Mouse (Mus musculus) MEL (cell line): ENCODE data around the gene Dgkz. TPM values are rescaled to one million over a fixed set of nuclear protein-coding genes. Genes with fewer than 3 reads are reported as not detected.

Experiments used
- DNase-seq: peaks from one replicate; pipeline ENCODE4 v3.0.0; 2011; ENCODE audit warnings: low read depth, low spot score
- H3K27ac ChIP-seq: 2 replicates; pipeline ENCODE4 v1.5.1; 2012; ENCODE audit warnings: low read depth, mild to moderate bottlenecking, control low read depth, low read length, moderate library complexity; ENCODE audit not compliant: control insufficient read depth
- H3K27me3 ChIP-seq, 2 experiments: fragments of 150-350 bp in 1 of 2; sonication (generic) in 1 of 2; 2 replicates each; pipeline ENCODE4 v1.6.1; 2012; ENCODE audit warnings: low read length in 2 of 2, mild to moderate bottlenecking in 2 of 2, improper control_type of control experiment in 1 of 2, moderate library complexity in 1 of 2; ENCODE audit not compliant: insufficient read depth in 2 of 2, control insufficient read depth in 1 of 2
- H3K36me3 ChIP-seq, 2 experiments: 2 replicates each; pipeline ENCODE4 v1.6.1; 2012 to 2014; ENCODE audit warnings: low read length in 2 of 2, improper control_type of control experiment in 1 of 2, inconsistent platforms in 1 of 2, mild to moderate bottlenecking in 1 of 2; ENCODE audit not compliant: insufficient read depth in 2 of 2, control insufficient read depth in 1 of 2
- H3K4me1 ChIP-seq, 2 experiments: fragments of 150-350 bp in 1 of 2; sonication (generic) in 1 of 2; 2 replicates each; pipeline ENCODE4 v1.6.1; 2012; ENCODE audit warnings: low read length in 2 of 2, improper control_type of control experiment in 1 of 2, mild to moderate bottlenecking in 1 of 2; ENCODE audit not compliant: insufficient read depth in 2 of 2, control insufficient read depth in 1 of 2
- H3K4me3 ChIP-seq, 2 experiments: fragments of 150-350 bp in 1 of 2; sonication (generic) in 1 of 2; 2 replicates each; pipeline ENCODE4 v1.5.1; 2012; ENCODE audit warnings: low read depth in 2 of 2, low read length in 2 of 2, mild to moderate bottlenecking in 2 of 2, moderate library complexity in 2 of 2, control low read depth in 1 of 2, improper control_type of control experiment in 1 of 2; ENCODE audit not compliant: control insufficient read depth in 1 of 2, insufficient read depth in 1 of 2
- H3K79me2 ChIP-seq: 2 replicates; pipeline ENCODE4 v1.6.1; 2012; ENCODE audit warnings: mild to moderate bottlenecking, low read length, moderate library complexity; ENCODE audit not compliant: control insufficient read depth, poor library complexity, insufficient read depth
- H3K9ac ChIP-seq: 2 replicates; pipeline ENCODE4 v1.6.1; 2012; ENCODE audit warnings: low read depth, mild to moderate bottlenecking, control low read depth, low read length, moderate library complexity; ENCODE audit not compliant: control insufficient read depth, poor library complexity, severe bottlenecking
- H3K9me3 ChIP-seq: fragments of 150-350 bp; sonication (generic); replicated peaks from 2 replicates; pipeline ENCODE4 v1.6.1; 2012; ENCODE audit warnings: mild to moderate bottlenecking, low read length, improper control_type of control experiment, moderate library complexity; ENCODE audit not compliant: insufficient read depth
- BHLHE40 ChIP-seq: IDR thresholded peaks from 2 replicates; pipeline ENCODE4 v1.6.1; 2012; ENCODE audit warnings: low read depth, mild to moderate bottlenecking, inconsistent platforms, low read length, improper control_type of control experiment, borderline replicate concordance
- CHD1 ChIP-seq: IDR thresholded peaks from 2 replicates; pipeline ENCODE4 v1.6.1; 2012; ENCODE audit warnings: low read depth, mild to moderate bottlenecking, inconsistent platforms, low read length, improper control_type of control experiment
- CHD2 ChIP-seq: IDR thresholded peaks from 2 replicates; pipeline ENCODE4 v1.6.1; 2011; ENCODE audit warnings: low read length, improper control_type of control experiment
- E2F4 ChIP-seq: IDR thresholded peaks from 2 replicates; pipeline ENCODE4 v1.6.1; 2011; ENCODE audit warnings: low read depth, low read length, improper control_type of control experiment, borderline replicate concordance
- ELF1 ChIP-seq: IDR thresholded peaks from 2 replicates; pipeline ENCODE4 v1.6.1; 2014; ENCODE audit warnings: low read depth, mild to moderate bottlenecking, inconsistent platforms, low read length, improper control_type of control experiment, moderate library complexity
- ETS1 ChIP-seq: IDR thresholded peaks from 2 replicates; pipeline ENCODE4 v1.6.1; 2012; ENCODE audit warnings: low read depth, mild to moderate bottlenecking, inconsistent platforms, low read length, improper control_type of control experiment, moderate library complexity
- GABPA ChIP-seq: IDR thresholded peaks from 2 replicates; pipeline ENCODE4 v1.6.1; 2012; ENCODE audit warnings: low read depth, mild to moderate bottlenecking, inconsistent platforms, low read length, improper control_type of control experiment, moderate library complexity
- GATA1 ChIP-seq: IDR thresholded peaks from 2 replicates; pipeline ENCODE4 v1.6.1; 2011; ENCODE audit warnings: low read depth, low read length, improper control_type of control experiment
- HCFC1 ChIP-seq: IDR thresholded peaks from 2 replicates; pipeline ENCODE4 v1.6.1; 2012; ENCODE audit warnings: low read depth, mild to moderate bottlenecking, inconsistent platforms, low read length, improper control_type of control experiment, moderate library complexity
- MAX ChIP-seq: IDR thresholded peaks from 2 replicates; pipeline ENCODE4 v1.6.1; 2011; ENCODE audit warnings: low read length, improper control_type of control experiment
- MEF2A ChIP-seq: IDR thresholded peaks from 2 replicates; pipeline ENCODE4 v1.6.1; 2014; ENCODE audit warnings: low read depth, mild to moderate bottlenecking, inconsistent platforms, low read length, improper control_type of control experiment; ENCODE audit not compliant: poor library complexity, insufficient replicate concordance, severe bottlenecking; ENCODE audit errors: extremely low read depth
- MXI1 ChIP-seq: IDR thresholded peaks from 2 replicates; pipeline ENCODE4 v1.6.1; 2011; ENCODE audit warnings: mild to moderate bottlenecking, low read depth, low read length, improper control_type of control experiment
- NELFE ChIP-seq: IDR thresholded peaks from 2 replicates; pipeline ENCODE4 v1.6.1; 2011; ENCODE audit warnings: low read depth, low read length, improper control_type of control experiment
- NRF1 ChIP-seq: IDR thresholded peaks from 2 replicates; pipeline ENCODE4 v1.6.1; 2014; ENCODE audit warnings: low read depth, mild to moderate bottlenecking, inconsistent platforms, low read length, improper control_type of control experiment, moderate library complexity; ENCODE audit not compliant: poor library complexity, insufficient read depth, severe bottlenecking
- POLR2A ChIP-seq, 2 experiments: IDR thresholded peaks; 2 replicates each; pipeline ENCODE4 v1.6.1; 2011 to 2012; ENCODE audit warnings: low read length in 2 of 2, mild to moderate bottlenecking in 2 of 2, control low read depth in 1 of 2, improper control_type of control experiment in 1 of 2, low read depth in 1 of 2, moderate library complexity in 1 of 2; ENCODE audit not compliant: control insufficient read depth in 1 of 2, insufficient read depth in 1 of 2, poor library complexity in 1 of 2
- POLR2AphosphoS5 ChIP-seq: IDR thresholded peaks from 2 replicates; pipeline ENCODE4 v1.6.1; 2012; ENCODE audit warnings: low read depth, borderline replicate concordance, mild to moderate bottlenecking, inconsistent platforms, low read length, moderate library complexity, mixed read lengths
- RAD21 ChIP-seq: IDR thresholded peaks from 2 replicates; pipeline ENCODE4 v1.6.1; 2011; ENCODE audit warnings: mild to moderate bottlenecking, low read depth, low read length, improper control_type of control experiment
- RCOR1 ChIP-seq: IDR thresholded peaks from 2 replicates; pipeline ENCODE4 v1.6.1; 2012; ENCODE audit warnings: low read depth, mild to moderate bottlenecking, inconsistent platforms, low read length, improper control_type of control experiment
- SMC3 ChIP-seq: IDR thresholded peaks from 2 replicates; pipeline ENCODE4 v1.6.1; 2011; ENCODE audit warnings: low read depth, low read length, improper control_type of control experiment
- TBP ChIP-seq: IDR thresholded peaks from 2 replicates; pipeline ENCODE4 v1.8.0; 2011; ENCODE audit warnings: low read depth, low read length, improper control_type of control experiment
- UBTF ChIP-seq: IDR thresholded peaks from 2 replicates; pipeline ENCODE4 v1.6.1; 2012; ENCODE audit warnings: low read depth, mild to moderate bottlenecking, inconsistent platforms, low read length, improper control_type of control experiment, moderate library complexity, borderline replicate concordance; ENCODE audit not compliant: insufficient read depth
- ZNF384 ChIP-seq: IDR thresholded peaks from 2 replicates; pipeline ENCODE4 v1.6.1; 2012; ENCODE audit warnings: low read depth, mild to moderate bottlenecking, inconsistent platforms, low read length, improper control_type of control experiment
- polyA plus RNA-seq, 2 experiments: library from polyadenylated mRNA; stranded (reverse) in 1 of 2; unstranded in 1 of 2; fragments of >175 nt in 1 of 2; fragments of >200 nt in 1 of 2; gene quantifications; 2 replicates each; pipeline versions ENCODE4 v1.2.1 to v1.2.4; 2012; ENCODE audit warnings: low replicate concordance in 2 of 2, low read depth in 1 of 2; ENCODE audit not compliant: insufficient read length in 2 of 2, insufficient read depth in 1 of 2, missing spikeins in 1 of 2
- total RNA-seq: library from RNA; depleted of rRNA; stranded (reverse); fragments of 300-350 nt; gene quantifications from 2 replicates; pipeline ENCODE4 v1.2.3, GENCODE M21; 2012

Dgkz gene
- total and polyA plus RNA-seq, 3 experiments: 65.6 to 165 TPM; not detected in 1

DNA sequence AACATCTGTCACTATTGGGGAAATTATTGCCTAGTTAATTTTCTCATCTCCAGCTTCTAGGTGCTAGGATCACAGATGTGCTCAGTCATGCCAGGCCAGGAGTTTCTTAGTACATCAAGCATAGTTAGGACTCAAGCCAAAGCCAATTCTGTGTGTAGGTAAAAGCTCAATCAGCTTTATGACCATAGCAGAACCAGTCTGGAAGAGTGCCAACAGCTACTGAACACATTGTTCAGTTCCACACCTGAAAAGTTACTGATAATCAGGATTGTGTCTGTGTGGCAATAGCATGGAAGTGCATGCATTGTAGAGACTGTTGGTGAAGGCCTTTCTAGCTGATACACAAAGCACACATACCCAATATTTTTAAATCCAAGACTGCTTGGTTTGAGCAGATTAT, 77.7 kb downstream of the Dgkz start:
- Histone ChIP-seq H3K27me3 (no peaks in the 10 kb centered on the region), H3K27ac (no peak overlapping the region), H3K9me3 (no peaks in the 10 kb centered on the region), H3K9ac (no peak overlapping the region), H3K79me2 (no peaks in the 10 kb centered on the region), H3K4me3 (no peak overlapping the region)
- DNase-seq: peak; percentile 25
- TF ChIP-seq E2F4 (no peak), RAD21 (no peak), ELF1 (no peak), GABPA (no peak), CHD2 (no peak), NRF1 (no peak)
- TF ChIP-seq, all 39 proteins: peak for 0
- Histone ChIP-seq H3K4me1 (no peaks in the 10 kb centered on the region), H3K36me3 (peaks cover 0 to 11% of the 10 kb centered on the region in 2 experiments; a peak in 2 of 4 replicates)

DNA sequence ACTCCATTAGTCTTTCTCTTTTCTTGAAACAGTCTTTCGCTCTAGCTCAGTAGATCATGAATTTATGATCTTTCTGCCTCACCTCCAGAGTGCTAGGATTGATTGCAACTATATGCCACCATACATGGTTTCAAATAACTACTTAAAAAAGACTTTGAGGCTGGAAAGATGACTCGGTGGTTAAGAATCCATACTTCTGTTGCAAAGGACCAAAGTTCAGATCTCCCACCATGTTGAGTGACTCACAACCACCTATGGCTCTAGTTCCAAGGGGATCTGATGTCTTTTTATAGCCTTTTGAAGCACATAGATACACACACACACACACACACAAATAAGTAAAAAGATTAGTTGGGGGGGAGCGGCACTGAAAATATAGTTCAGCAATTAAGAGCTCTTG, 80.3 kb downstream of the Dgkz start:
- DNase-seq: no peak
- Histone ChIP-seq H3K79me2 (no peaks in the 10 kb centered on the region), H3K9ac (no peak overlapping the region), H3K27me3 (no peaks in the 10 kb centered on the region), H3K27ac (no peak overlapping the region), H3K9me3 (no peaks in the 10 kb centered on the region), H3K4me1 (no peaks in the 10 kb centered on the region), H3K4me3 (no peak overlapping the region), H3K36me3 (peaks cover 0 to 9% of the 10 kb centered on the region in 2 experiments; a peak in 2 of 4 replicates)
- TF ChIP-seq HCFC1 (no peak), NELFE (no peak), POLR2A (IDR thresholded peaks at IDR 0.05; ENCODE audit: control insufficient read depth in 1 of 2, insufficient read depth in 1 of 2, low read depth in 1 of 2, low read length in 2 of 2, poor library complexity in 1 of 2) (no peak), TBP (no peak), SMC3 (no peak), MEF2A (no peak), MXI1 (no peak), POLR2AphosphoS5 (no peak), ELF1 (no peak), BHLHE40 (no peak), CHD1 (no peak), ZNF384 (no peak), UBTF (no peak), ETS1 (no peak), GATA1 (no peak), MAX (no peak), RCOR1 (no peak)
